Mouse (Mus musculus): ENCODE measurements around the gene Irs1. TPM values are rescaled to one million over a fixed set of nuclear protein-coding genes. Genes with fewer than 3 reads are reported as not detected.

Irs1 gene
- polyA plus RNA-seq, 1 experiment from 2014 or later = 0.70 TPM

DNA sequence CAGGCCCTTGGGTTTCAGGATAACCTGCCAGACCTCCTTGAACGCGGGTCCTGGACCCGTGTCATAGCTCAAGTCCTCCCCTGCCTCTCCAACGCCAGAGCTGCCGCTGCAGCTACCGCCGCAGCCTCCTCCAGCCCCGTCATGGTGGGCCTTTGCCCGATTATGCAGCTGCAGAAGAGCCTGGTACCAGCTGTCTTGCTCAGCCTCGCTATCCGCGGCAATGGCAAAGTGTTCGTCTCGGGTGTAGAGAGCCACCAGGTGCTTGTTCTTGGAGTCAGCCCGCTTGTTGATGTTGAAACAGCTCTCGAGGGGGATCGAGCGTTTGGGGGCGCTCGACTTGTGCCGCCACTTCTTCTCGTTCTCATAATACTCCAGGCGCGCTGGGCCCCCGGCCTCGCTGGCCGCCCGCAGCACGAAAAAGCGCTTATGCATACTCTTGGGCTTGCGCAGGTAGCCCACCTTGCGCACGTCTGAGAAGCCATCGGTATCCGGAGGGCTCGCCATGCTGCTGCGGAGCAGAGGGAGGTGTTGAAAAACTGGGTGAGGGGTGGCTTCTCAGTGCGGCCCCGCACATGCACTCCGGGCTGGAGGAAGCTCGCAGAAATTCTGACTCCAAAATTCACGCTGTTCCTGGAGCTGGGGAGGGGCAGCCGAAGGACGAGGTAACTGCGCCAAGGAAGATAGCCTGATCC, 1.1 kb downstream of the Irs1 start:
- H3K9me3 ChIP-seq (ENCODE audit: control insufficient read depth) = no peaks in the 10 kb centered on the region
- H3K36me3 ChIP-seq (ENCODE audit: control insufficient read depth, insufficient read depth) = no peaks in the 10 kb centered on the region
- WGBS = under 1% methylated on average over 45 of the region's 45 CpGs
- peaks cover 35% of the 10 kb centered on the region for H3K27me3 ChIP-seq (replicated peaks; ENCODE audit: control insufficient read depth, insufficient read depth, low read length)
- H3K4me1 ChIP-seq (replicated peaks; ENCODE audit: control insufficient read depth, insufficient read depth, low read length) = 0 out of 2 replicates have a peak, but pooled peaks cover 2% of the 10 kb centered on the region
- peak overlapping the region; percentile 95 for H3K4me2 ChIP-seq (replicated peaks; ENCODE audit: low read depth)
- H3K9ac ChIP-seq (ENCODE audit: low read depth, low read length) = peak overlapping the region; percentile 55
- peak; percentile 39 for TF ChIP-seq CTCF (IDR thresholded peaks at IDR 0.05; ENCODE audit: low read depth)
- H3K27ac ChIP-seq (ENCODE audit: low read depth, low read length) = peak overlapping the region; percentile 74
- peak overlapping the region; percentile 59 for H3K4me3 ChIP-seq (ENCODE audit: low read depth, low read length)
- no peak for ATAC-seq

DNA sequence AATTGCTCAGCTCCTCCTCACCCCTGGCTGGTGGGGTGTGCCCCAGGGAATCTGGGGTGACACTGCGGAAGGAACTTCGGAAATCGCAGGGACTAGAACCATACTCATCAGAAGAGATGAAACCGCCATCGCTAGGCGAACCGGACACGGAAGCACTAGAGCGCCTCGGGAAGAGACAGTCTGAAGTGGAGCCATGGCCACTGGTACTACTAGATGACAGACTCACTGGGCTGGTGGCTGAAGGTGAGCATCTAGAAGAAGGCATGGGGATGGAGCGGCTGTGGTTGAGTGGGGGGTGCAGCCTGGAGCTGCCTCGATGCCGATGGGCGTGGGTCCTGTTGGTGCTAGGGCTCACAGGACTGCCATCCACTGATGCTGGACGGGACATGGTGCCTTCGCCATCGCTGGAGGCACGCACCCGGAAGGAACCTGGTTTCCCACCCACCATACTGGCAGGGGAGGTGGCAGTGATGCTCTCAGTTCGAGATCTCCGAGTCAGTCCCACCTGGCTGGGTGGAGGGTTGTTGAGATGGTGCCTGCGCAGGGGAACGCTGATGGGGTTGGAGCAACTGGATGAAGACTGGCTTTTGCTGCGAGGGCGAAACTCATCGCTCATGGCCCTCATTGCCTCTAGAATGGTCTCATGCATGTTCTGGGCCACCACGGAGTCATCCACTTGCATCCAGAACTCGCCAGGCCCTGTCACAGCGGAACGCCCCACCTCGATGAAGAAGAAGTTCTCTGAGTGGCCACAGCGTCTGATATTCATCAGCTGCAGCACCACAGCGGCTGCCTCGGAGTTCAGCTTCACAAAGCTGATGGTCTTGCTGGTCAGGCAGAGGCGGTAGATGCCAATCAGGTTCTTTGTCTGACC, 1.9 kb downstream of the Irs1 start:
- Histone ChIP-seq H3K36me3 (ENCODE audit: control insufficient read depth, insufficient read depth) (no peaks in the 10 kb centered on the region), H3K9ac (ENCODE audit: low read depth, low read length) (peak overlapping the region; percentile 55; the same call in 1 of the 2 replicates), H3K4me3 (ENCODE audit: low read depth, low read length) (peak overlapping the region; percentile 59), H3K4me1 (replicated peaks; ENCODE audit: control insufficient read depth, insufficient read depth, low read length) (0 out of 2 replicates have a peak, but pooled peaks cover 2% of the 10 kb centered on the region), H3K9me3 (ENCODE audit: control insufficient read depth) (no peaks in the 10 kb centered on the region), H3K27me3 (replicated peaks; ENCODE audit: control insufficient read depth, insufficient read depth, low read length) (peaks cover 35% of the 10 kb centered on the region), H3K27ac (ENCODE audit: low read depth, low read length) (no peak overlapping the region), H3K4me2 (replicated peaks; ENCODE audit: low read depth) (peak overlapping the region; percentile 95)
- no peak for TF ChIP-seq CTCF (IDR thresholded peaks at IDR 0.05; ENCODE audit: low read depth)
- 73% methylated on average over 35 of the region's 35 CpGs for WGBS
- no peak for ATAC-seq

- WGBS = 96% methylated on average over 18 of the region's 18 CpGs
- Histone ChIP-seq H3K4me1 (replicated peaks; ENCODE audit: control insufficient read depth, insufficient read depth, low read length) (0 out of 2 replicates have a peak, but pooled peaks cover 3% of the 10 kb centered on the region), H3K4me3 (ENCODE audit: low read depth, low read length) (no peak overlapping the region), H3K36me3 (ENCODE audit: control insufficient read depth, insufficient read depth) (no peaks in the 10 kb centered on the region), H3K4me2 (replicated peaks; ENCODE audit: low read depth) (peak overlapping the region; percentile 95), H3K27me3 (replicated peaks; ENCODE audit: control insufficient read depth, insufficient read depth, low read length) (peaks cover 35% of the 10 kb centered on the region), H3K27ac (ENCODE audit: low read depth, low read length) (no peak overlapping the region), H3K9ac (ENCODE audit: low read depth, low read length) (no peak overlapping the region), H3K9me3 (ENCODE audit: control insufficient read depth) (no peaks in the 10 kb centered on the region)
- 0 out of 2 replicates have a peak, but pooled peaks have one; percentile 22 for TF ChIP-seq CTCF (IDR thresholded peaks at IDR 0.05; ENCODE audit: low read depth)
- ATAC-seq = no peak
Measured at GRCm38 (mm10) chr1:82288421-82288990, 2.7 kb downstream of the Irs1 start.

DNA sequence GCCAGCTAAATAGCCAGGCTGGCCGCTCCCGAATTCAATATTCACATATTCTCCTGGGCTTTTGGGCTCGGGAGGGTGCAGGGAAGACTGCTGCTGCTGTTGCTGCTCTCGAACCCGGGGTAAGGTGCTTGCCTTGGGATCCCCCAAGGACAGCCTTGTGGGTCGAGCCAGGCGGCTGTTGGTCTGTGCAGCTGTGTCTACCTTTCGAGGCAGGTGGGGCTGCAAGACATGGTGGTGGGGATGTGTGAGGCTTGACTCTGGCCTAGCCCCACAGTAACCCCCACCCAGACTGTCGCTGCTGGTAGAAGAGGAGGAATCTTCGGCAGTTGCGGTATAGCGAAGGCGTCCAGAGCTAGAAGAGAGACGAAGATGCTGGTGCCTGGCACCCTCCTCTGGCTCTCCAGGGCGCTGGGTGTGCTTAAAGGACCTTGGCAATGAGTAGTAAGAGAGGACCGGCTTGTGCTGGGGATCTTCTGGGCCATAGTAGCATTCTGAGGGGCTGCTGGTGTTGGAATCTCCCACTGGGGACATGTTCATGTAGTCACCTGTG, 3.4 kb downstream of the Irs1 start:
- Histone ChIP-seq H3K9ac (ENCODE audit: low read depth, low read length) (no peak overlapping the region), H3K36me3 (ENCODE audit: control insufficient read depth, insufficient read depth) (no peaks in the 10 kb centered on the region), H3K4me3 (ENCODE audit: low read depth, low read length) (0 out of 2 replicates have a peak overlapping the region, but pooled peaks have one; percentile 37), H3K27me3 (replicated peaks; ENCODE audit: control insufficient read depth, insufficient read depth, low read length) (peaks cover 29% of the 10 kb centered on the region), H3K4me1 (replicated peaks; ENCODE audit: control insufficient read depth, insufficient read depth, low read length) (0 out of 2 replicates have a peak, but pooled peaks cover 6% of the 10 kb centered on the region), H3K9me3 (ENCODE audit: control insufficient read depth) (no peaks in the 10 kb centered on the region), H3K27ac (ENCODE audit: low read depth, low read length) (no peak overlapping the region), H3K4me2 (replicated peaks; ENCODE audit: low read depth) (peak overlapping the region; percentile 80)
- 93% methylated on average over 16 of the region's 16 CpGs for WGBS
- no peak for ATAC-seq
- TF ChIP-seq CTCF (IDR thresholded peaks at IDR 0.05; ENCODE audit: low read depth) = no peak

DNA sequence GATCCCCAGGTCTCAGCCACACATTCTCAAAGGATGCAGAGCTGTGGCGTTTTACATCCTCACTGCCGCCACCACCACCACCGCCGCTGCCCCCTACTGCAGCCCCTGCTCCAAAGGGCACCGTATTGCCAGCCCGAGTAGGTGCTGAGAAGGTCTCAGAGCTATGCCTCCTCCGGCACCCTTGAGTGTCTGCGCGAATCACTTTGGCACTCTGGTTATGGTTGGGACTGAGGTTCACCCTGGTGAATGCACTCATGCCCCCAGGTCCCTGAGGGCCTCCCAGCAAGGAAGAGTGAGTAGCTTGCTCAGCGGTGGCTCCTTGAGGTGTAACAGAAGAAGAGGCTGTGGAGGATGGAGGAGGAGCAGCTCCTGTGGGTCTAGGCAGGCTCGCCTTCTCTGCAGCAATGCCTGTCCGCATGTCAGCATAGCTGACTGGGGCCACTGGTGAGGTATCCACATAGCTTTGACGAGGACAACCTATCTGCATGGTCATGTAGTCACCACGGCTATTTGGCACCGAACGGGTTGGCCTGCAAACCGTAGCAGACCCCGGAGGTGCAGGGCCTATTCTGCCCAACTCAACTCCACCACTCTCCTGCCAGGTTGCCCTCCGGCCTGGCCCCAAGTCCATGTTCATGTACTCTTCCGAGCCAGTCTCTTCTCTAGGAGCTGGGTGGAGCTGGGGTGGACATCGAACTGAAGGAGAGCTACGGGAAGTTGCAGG, 4.0 kb downstream of the Irs1 start:
- WGBS = 75% methylated on average over 22 of the region's 22 CpGs

More for the DNA sequence above, 4.0 kb downstream of the Irs1 start:
- peaks cover 26% of the 10 kb centered on the region for H3K27me3 ChIP-seq (replicated peaks; ENCODE audit: control insufficient read depth, insufficient read depth, low read length)
- no peaks in the 10 kb centered on the region for H3K9me3 ChIP-seq (ENCODE audit: control insufficient read depth)
- H3K27ac ChIP-seq (ENCODE audit: low read depth, low read length) = no peak overlapping the region
- peak overlapping the region; percentile 37 for H3K4me3 ChIP-seq (ENCODE audit: low read depth, low read length)
- no peak for TF ChIP-seq CTCF (IDR thresholded peaks at IDR 0.05; ENCODE audit: low read depth)
- no peaks in the 10 kb centered on the region for H3K36me3 ChIP-seq (ENCODE audit: control insufficient read depth, insufficient read depth)
- no peak for ATAC-seq
- peak overlapping the region; percentile 80 for H3K4me2 ChIP-seq (replicated peaks; ENCODE audit: low read depth)
- no peak overlapping the region for H3K9ac ChIP-seq (ENCODE audit: low read depth, low read length)
- 0 out of 2 replicates have a peak, but pooled peaks cover 10% of the 10 kb centered on the region for H3K4me1 ChIP-seq (replicated peaks; ENCODE audit: control insufficient read depth, insufficient read depth, low read length)
